Mouse (Mus musculus) MEL (cell line): ENCODE measurements at regions not wholly inside any gene's neighbourhood (a gene's known extent, or its start where the extent isn't known, plus 50 kb on each side); places are given as distances from the start of the nearest gene placed in this dataset.
A peak's percentile ranks its signal among the peaks of the same experiment; 100 is the strongest.

ENCODE experiments used
- DNase-seq: peaks from one replicate; pipeline ENCODE4 v3.0.0; 2011; ENCODE audit warnings: low read depth, low spot score
- H3K27ac ChIP-seq: 2 replicates; pipeline ENCODE4 v1.5.1; 2012; ENCODE audit warnings: low read depth, mild to moderate bottlenecking, control low read depth, low read length, moderate library complexity; ENCODE audit not compliant: control insufficient read depth
- H3K27me3 ChIP-seq, 2 experiments: fragments of 150-350 bp in 1 of 2; sonication (generic) in 1 of 2; 2 replicates each; pipeline ENCODE4 v1.6.1; 2012; ENCODE audit warnings: low read length in 2 of 2, mild to moderate bottlenecking in 2 of 2, improper control_type of control experiment in 1 of 2, moderate library complexity in 1 of 2; ENCODE audit not compliant: insufficient read depth in 2 of 2, control insufficient read depth in 1 of 2
- H3K36me3 ChIP-seq, 2 experiments: 2 replicates each; pipeline ENCODE4 v1.6.1; 2012 to 2014; ENCODE audit warnings: low read length in 2 of 2, improper control_type of control experiment in 1 of 2, inconsistent platforms in 1 of 2, mild to moderate bottlenecking in 1 of 2; ENCODE audit not compliant: insufficient read depth in 2 of 2, control insufficient read depth in 1 of 2
- H3K4me1 ChIP-seq, 2 experiments: fragments of 150-350 bp in 1 of 2; sonication (generic) in 1 of 2; 2 replicates each; pipeline ENCODE4 v1.6.1; 2012; ENCODE audit warnings: low read length in 2 of 2, improper control_type of control experiment in 1 of 2, mild to moderate bottlenecking in 1 of 2; ENCODE audit not compliant: insufficient read depth in 2 of 2, control insufficient read depth in 1 of 2
- H3K4me3 ChIP-seq, 2 experiments: fragments of 150-350 bp in 1 of 2; sonication (generic) in 1 of 2; 2 replicates each; pipeline ENCODE4 v1.5.1; 2012; ENCODE audit warnings: low read depth in 2 of 2, low read length in 2 of 2, mild to moderate bottlenecking in 2 of 2, moderate library complexity in 2 of 2, control low read depth in 1 of 2, improper control_type of control experiment in 1 of 2; ENCODE audit not compliant: control insufficient read depth in 1 of 2, insufficient read depth in 1 of 2
- H3K79me2 ChIP-seq: 2 replicates; pipeline ENCODE4 v1.6.1; 2012; ENCODE audit warnings: mild to moderate bottlenecking, low read length, moderate library complexity; ENCODE audit not compliant: control insufficient read depth, poor library complexity, insufficient read depth
- H3K9ac ChIP-seq: 2 replicates; pipeline ENCODE4 v1.6.1; 2012; ENCODE audit warnings: low read depth, mild to moderate bottlenecking, control low read depth, low read length, moderate library complexity; ENCODE audit not compliant: control insufficient read depth, poor library complexity, severe bottlenecking
- H3K9me3 ChIP-seq: fragments of 150-350 bp; sonication (generic); replicated peaks from 2 replicates; pipeline ENCODE4 v1.6.1; 2012; ENCODE audit warnings: mild to moderate bottlenecking, low read length, improper control_type of control experiment, moderate library complexity; ENCODE audit not compliant: insufficient read depth
- CHD1 ChIP-seq: IDR thresholded peaks from 2 replicates; pipeline ENCODE4 v1.6.1; 2012; ENCODE audit warnings: low read depth, mild to moderate bottlenecking, inconsistent platforms, low read length, improper control_type of control experiment
- E2F4 ChIP-seq: IDR thresholded peaks from 2 replicates; pipeline ENCODE4 v1.6.1; 2011; ENCODE audit warnings: low read depth, low read length, improper control_type of control experiment, borderline replicate concordance
- ELF1 ChIP-seq: IDR thresholded peaks from 2 replicates; pipeline ENCODE4 v1.6.1; 2014; ENCODE audit warnings: low read depth, mild to moderate bottlenecking, inconsistent platforms, low read length, improper control_type of control experiment, moderate library complexity
- EP300 ChIP-seq, 2 experiments: IDR thresholded peaks; 2 replicates each; pipeline ENCODE4 v1.6.1; 2011; ENCODE audit warnings: improper control_type of control experiment in 2 of 2, low read length in 2 of 2, low read depth in 1 of 2, mild to moderate bottlenecking in 1 of 2
- ETS1 ChIP-seq: IDR thresholded peaks from 2 replicates; pipeline ENCODE4 v1.6.1; 2012; ENCODE audit warnings: low read depth, mild to moderate bottlenecking, inconsistent platforms, low read length, improper control_type of control experiment, moderate library complexity
- GABPA ChIP-seq: IDR thresholded peaks from 2 replicates; pipeline ENCODE4 v1.6.1; 2012; ENCODE audit warnings: low read depth, mild to moderate bottlenecking, inconsistent platforms, low read length, improper control_type of control experiment, moderate library complexity
- KAT2A ChIP-seq: conservative IDR thresholded peaks from 2 replicates; pipeline ENCODE4 v1.6.1; 2012; ENCODE audit warnings: low read depth, low read length, improper control_type of control experiment, inconsistent platforms
- MAX ChIP-seq: IDR thresholded peaks from 2 replicates; pipeline ENCODE4 v1.6.1; 2011; ENCODE audit warnings: low read length, improper control_type of control experiment
- MAZ ChIP-seq: IDR thresholded peaks from 2 replicates; pipeline ENCODE4 v1.6.1; 2012; ENCODE audit warnings: low read depth, mild to moderate bottlenecking, inconsistent platforms, low read length, improper control_type of control experiment
- MEF2A ChIP-seq: IDR thresholded peaks from 2 replicates; pipeline ENCODE4 v1.6.1; 2014; ENCODE audit warnings: low read depth, mild to moderate bottlenecking, inconsistent platforms, low read length, improper control_type of control experiment; ENCODE audit not compliant: poor library complexity, insufficient replicate concordance, severe bottlenecking; ENCODE audit errors: extremely low read depth
- NELFE ChIP-seq: IDR thresholded peaks from 2 replicates; pipeline ENCODE4 v1.6.1; 2011; ENCODE audit warnings: low read depth, low read length, improper control_type of control experiment
- POLR2AphosphoS5 ChIP-seq: IDR thresholded peaks from 2 replicates; pipeline ENCODE4 v1.6.1; 2012; ENCODE audit warnings: low read depth, borderline replicate concordance, mild to moderate bottlenecking, inconsistent platforms, low read length, moderate library complexity, mixed read lengths
- RAD21 ChIP-seq: IDR thresholded peaks from 2 replicates; pipeline ENCODE4 v1.6.1; 2011; ENCODE audit warnings: mild to moderate bottlenecking, low read depth, low read length, improper control_type of control experiment
- SMC3 ChIP-seq: IDR thresholded peaks from 2 replicates; pipeline ENCODE4 v1.6.1; 2011; ENCODE audit warnings: low read depth, low read length, improper control_type of control experiment
- TAL1 ChIP-seq: IDR thresholded peaks from 2 replicates; pipeline ENCODE4 v1.6.1; 2012; ENCODE audit warnings: mild to moderate bottlenecking, inconsistent platforms, low read length, moderate library complexity, mixed read lengths
- TCF12 ChIP-seq: IDR thresholded peaks from 2 replicates; pipeline ENCODE4 v1.6.1; 2014; ENCODE audit warnings: low read depth, mild to moderate bottlenecking, inconsistent platforms, low read length, improper control_type of control experiment, moderate library complexity
- ZC3H11A ChIP-seq: IDR thresholded peaks from 2 replicates; pipeline ENCODE4 v1.6.1; 2012; ENCODE audit warnings: low read depth, mild to moderate bottlenecking, inconsistent platforms, low read length, improper control_type of control experiment
- ZNF384 ChIP-seq: IDR thresholded peaks from 2 replicates; pipeline ENCODE4 v1.6.1; 2012; ENCODE audit warnings: low read depth, mild to moderate bottlenecking, inconsistent platforms, low read length, improper control_type of control experiment

DNA sequence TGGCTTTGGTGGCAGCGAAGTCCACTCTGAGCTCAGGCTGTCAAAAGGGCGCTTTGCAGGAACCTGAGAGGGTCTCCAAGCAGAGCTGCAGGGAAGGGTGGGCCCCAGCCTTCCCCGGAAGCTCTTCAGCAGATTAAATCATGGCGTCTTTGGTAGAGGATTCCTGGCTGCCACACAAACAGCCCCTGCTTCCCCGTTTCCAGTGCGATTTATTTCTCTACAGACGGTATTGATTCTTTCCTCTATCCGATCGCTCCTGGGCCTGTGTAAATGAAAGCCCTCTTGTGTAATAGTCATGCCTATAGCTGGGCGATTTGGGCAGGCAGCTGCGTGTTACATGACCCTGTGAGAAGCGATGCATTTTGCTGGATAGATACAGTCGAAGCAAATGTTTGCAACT lies 897.8 kb upstream of the Car8 start:
- H3K9ac ChIP-seq: peak overlapping the region; percentile 69; the same call in 1 of the 2 replicates
- H3K9me3 ChIP-seq: no peaks in the 10 kb centered on the region
- peak; percentile 11 for DNase-seq
- TF ChIP-seq MAZ: no peak
- no peak for TF ChIP-seq ETS1
- no peak for TF ChIP-seq MAX
- TF ChIP-seq ZC3H11A: no peak
- no peak for TF ChIP-seq TCF12
- TF ChIP-seq EP300 (IDR thresholded peaks at IDR 0.05; ENCODE audit: low read depth in 1 of 2, low read length in 2 of 2): no peak
- no peak for TF ChIP-seq GABPA
- no peak for TF ChIP-seq TAL1
- no peak for TF ChIP-seq RAD21
- TF ChIP-seq ZNF384: no peak
- TF ChIP-seq POLR2AphosphoS5: no peak
- TF ChIP-seq KAT2A: no peak
- no peak for TF ChIP-seq SMC3
- no peaks in the 10 kb centered on the region; a peak in 1 of 4 replicates for H3K27me3 ChIP-seq
- peak overlapping the region; percentile 59 to 75 for H3K4me3 ChIP-seq
- H3K79me2 ChIP-seq: no peaks in the 10 kb centered on the region
- peaks cover 0 to 3% of the 10 kb centered on the region in 2 experiments; a peak in 1 of 4 replicates for H3K4me1 ChIP-seq
- no peaks in the 10 kb centered on the region for H3K36me3 ChIP-seq
- H3K27ac ChIP-seq: no peak overlapping the region

DNA sequence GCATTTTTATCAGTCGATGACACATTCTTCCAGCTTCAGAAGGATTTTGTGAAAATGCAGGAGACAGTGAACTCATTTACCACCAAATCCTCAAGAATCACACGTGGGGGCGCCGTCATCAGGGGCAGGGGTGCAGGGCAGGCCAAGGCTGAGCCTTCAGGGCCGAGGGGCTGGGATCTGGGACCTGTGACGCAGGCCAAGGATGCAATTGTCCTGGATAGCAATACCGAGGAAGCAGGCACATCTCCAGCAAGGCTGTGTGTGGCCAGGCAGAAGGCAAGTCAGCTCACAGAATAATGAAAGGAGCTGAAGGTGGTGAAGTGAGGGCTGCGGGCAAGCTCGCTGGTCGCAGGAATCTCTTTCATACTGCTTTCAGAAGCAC lies 897.3 kb upstream of the Car8 start:
- no peaks in the 10 kb centered on the region for H3K79me2 ChIP-seq
- H3K9me3 ChIP-seq: no peaks in the 10 kb centered on the region
- no peak for DNase-seq
- peak overlapping the region; percentile 69 for H3K9ac ChIP-seq
- TF ChIP-seq MEF2A (no peak), CHD1 (no peak), ELF1 (no peak), NELFE (no peak), E2F4 (no peak)
- no peaks in the 10 kb centered on the region; a peak in 1 of 4 replicates for H3K27me3 ChIP-seq
- peak overlapping the region; percentile 59 to 75 for H3K4me3 ChIP-seq
- H3K4me1 ChIP-seq: peaks cover 0 to 3% of the 10 kb centered on the region in 2 experiments; a peak in 1 of 4 replicates
- H3K27ac ChIP-seq: no peak overlapping the region
- H3K36me3 ChIP-seq: no peaks in the 10 kb centered on the region
